Mouse (Mus musculus): ENCODE results near the gene Gm20489.

Gene Gm20489

DNA sequence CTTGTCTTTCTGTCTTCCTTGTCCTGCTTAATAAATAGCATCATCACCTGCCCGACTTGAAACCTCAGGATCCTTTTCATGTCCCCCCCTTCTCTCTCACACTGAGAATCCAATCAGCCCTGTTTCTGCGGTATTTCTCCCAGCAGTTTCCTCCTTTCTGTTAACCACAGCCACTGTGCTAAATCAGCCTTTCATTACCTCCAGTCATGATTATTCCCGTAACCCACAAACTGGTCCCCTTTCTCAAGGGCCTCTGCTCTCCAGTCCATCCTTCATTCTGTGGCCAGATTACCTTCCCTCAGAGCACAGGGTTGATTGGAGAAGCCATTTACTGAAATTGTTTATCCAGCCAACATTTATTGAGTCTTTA lies at the start of gene Gm20489:
Gm20489 (minus strand) TSS at position 269 of the 370 bp plus-strand sequence.
- no peak for DNase-seq (ENCODE audit: low spot score)

DNA sequence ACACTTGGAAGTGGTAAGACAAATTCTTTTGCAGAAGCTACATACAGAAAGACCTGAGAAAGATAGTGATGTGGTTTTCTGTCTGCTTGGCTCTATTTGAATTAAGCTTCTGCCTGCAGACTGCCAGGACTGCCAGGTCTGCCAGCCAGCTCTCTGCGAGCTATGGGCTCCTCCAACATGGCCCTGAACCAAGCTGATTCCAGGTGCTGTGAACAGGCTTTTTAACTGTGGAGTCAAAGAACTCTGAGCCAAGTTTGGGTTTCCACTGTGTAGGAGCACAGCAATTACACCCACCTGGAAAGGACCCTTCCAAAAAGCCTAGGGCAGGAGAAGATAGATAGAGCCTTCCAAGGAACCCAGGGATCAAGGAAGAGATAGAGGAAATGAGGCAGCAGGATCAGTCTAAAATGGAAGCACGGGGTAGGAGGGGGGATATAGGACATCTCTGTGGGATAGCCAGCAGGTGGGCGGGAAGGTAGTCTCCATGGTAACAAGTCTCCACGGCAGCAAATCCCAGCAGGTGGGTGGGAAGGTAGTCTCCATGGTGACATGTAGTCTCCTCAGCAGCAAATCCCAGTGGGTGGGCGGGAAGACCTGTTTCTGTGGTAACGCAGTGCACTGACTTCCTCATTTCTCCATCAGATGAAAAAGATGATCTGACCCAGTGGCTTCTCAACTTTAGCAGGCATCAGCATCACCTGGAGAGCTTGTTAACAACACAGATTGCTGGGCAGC lies 45.0 kb upstream of the Gm20489 start:
- DNase-seq (ENCODE audit: low spot score): no peak

DNA sequence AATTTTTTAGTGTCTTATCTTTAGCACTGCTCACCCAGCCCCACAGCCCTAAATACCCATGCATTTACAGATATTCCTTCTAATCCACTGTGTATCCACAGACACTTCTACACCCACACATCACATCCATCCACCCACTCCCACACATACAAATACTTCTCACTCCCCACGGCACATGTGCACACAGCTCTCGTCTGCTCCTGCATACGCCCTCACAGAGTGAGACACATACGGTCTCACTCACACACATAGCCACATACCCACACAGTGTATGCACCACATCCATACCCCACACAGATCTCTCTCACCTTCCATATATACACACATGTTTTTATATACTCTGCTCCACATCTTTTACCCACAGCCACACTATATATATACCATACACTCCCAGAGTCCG lies 40.5 kb upstream of the Gm20489 start:
- DNase-seq (ENCODE audit: low spot score): no peak

DNA sequence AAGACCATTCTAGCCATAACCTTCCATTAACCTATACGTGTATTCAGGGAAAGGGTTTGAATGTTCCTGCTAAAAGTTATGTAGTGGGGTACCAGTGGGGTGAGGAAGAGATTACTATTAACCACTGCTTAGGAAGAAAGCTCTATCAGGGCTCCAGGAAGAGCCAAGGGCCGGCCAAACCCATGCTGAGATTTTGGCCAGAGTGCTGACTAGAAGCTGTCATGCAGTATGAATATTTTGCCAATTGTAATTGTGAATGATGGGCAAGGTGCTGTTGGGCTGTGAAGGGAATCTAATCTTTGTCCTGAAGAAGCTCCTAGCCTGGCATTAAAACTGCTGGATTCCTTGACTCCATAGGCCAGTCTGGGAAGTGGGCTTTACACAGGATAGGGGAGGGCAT lies 35.8 kb upstream of the Gm20489 start:
- no peak for DNase-seq (ENCODE audit: low spot score)

DNA sequence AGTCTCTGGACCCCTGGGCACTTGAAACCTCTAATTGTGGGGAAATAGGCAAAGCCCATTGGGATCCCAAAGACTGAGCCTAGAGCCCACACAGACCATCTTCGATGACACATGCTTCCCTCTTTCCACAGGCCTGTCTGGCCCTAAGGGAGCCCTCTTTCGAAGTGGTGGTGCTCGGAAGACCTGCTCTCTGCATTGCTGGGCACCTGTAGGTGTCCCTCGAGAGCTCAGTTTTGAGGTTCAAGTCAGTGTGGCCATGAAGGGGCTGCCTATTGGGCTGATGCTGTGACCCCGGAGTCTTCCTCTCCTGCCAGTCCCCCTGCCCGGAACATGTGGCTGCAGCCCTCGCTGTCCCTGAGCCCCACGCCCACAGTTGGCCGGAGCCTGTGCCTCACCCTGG lies 32.8 kb upstream of the Gm20489 start:
- no peak for DNase-seq (ENCODE audit: low spot score)

DNA sequence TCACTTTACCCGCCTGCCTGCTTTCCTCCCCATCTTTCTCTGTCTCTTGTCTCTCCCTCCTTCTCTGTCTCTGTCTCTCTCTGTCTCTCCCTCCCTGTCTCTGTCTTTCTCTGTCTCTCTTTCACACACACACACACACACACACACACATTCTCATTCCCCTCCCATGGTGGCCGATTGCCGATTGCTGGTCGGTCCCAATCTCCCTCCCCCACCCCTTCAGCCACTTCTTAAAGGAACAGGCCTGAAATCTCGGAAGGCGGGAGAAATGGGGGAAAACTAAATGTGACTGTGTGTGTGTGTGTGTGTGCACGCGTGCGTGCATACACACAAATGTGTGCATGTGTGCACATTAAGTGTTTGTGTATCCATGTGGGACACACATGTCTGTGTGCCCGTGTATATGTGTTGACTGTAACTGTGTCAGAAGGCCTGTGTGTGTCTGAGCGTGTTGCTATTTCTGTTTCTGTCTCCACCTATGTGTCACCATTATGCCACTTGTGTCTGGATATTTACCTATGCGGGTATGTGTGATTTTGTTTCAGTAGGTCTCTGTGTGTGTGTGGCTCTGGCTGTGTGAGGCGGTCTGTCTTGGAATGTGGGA lies 31.7 kb upstream of the Gm20489 start:
- DNase-seq (ENCODE audit: low spot score): no peak

DNA sequence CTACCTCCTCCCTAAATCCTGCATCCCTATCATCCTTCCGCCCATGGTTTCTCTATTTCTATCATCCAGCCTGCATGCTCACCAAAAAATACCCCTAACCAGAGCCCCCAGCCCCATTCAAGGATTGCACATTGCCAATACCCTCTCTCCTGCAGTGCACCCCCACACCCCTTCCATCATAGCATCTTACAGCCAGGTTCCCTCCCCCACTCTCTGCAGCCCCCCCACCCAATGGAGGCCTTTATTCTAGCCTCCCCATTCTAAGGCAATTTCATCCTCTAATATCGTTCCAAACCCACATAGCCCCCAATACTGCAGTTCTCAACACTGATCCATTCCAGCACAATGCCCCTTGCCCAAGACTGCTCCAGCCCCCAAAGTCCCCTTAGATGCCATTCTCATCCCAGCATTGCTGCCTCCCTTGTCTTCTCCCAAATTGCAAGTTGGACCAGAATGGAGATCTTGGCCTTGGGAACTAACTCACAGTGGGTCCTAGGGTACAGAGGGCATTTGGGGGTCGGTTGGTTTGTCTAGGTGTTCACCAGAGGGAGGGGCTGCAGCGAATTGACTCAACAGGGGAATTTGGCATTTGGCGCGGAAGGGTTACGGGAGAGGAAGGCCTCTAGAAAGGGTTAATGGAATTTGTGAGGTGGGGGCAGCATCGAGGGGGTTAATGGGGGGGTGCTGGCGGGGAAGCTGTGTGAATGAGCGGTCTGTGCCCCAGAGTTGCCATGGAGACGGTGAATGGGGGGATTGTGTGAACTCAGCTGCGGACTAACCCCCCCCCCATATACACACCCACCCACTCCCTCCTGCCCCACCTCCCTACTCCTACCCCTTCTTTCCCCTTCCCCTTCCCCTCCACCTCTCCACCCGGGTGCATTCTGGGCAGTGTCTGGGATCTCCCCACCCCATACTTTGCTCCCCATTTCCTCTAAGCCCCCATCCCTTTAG lies 30.9 kb upstream of the Gm20489 start:
- no peak for DNase-seq (ENCODE audit: low spot score)

DNA sequence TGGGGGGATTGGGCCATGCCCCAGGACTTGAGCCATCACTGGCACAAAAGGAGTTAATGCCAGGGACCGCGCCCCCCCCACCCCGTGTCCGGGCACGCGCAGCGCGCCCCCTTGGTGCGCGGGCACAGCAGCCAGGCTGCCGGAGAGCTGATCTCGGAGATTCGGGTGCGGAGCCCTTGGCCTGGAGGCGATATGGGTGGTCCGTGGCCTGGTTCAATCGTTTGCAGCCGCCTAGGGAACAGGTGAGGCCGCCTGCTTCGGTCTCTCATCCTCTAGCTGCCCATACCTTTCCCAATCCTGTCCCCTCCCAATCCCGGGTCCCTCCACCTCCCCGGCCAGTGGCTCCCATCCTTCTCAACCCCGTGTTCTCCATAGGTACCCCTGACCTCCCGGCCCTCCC lies 30.2 kb upstream of the Gm20489 start, which contains the start of gene Nlgn3:
Nlgn3 (plus strand) TSS at position 114 of the 400 bp plus-strand sequence.
- DNase-seq (ENCODE audit: low spot score): no peak

DNA sequence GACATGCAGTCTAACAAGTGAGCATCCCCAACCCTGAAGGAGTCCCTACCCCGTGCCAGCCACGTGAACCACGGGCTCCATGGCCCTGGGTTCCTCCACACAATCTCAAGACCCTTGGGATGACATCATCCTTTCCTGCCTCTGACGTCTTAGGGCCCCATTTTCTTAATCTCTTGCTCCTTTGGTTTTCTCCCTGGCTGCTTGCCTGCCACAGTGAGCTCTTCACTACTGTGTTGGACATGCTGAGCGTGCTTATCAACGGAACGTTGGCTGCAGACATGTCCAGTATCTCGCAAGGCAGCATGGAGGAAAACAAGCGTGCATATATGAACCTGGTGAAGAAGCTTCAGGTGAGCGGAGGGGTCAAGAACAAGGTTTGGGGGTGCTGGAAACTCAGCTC lies 21.3 kb upstream of the Gm20489 start:
- no peak for DNase-seq (ENCODE audit: low spot score)

DNA sequence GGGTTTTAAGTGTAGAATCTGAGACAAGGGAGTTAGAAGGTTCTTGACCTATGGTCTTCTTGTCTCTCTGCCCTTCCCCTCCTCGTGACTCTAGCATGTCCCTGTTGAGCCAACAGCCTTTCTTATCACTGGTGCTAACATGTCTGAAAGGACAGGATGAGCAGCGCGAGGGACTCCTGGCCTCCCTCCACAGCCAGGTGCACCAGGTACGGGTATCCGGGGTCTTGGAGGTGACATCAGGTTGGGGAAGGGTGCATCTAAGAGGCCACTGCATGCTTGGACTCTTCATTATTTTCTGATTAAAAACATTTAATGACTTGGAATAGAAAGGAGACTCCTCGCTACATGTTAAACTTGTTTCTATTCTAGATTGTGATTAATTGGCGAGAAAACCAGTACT lies 20.2 kb upstream of the Gm20489 start:
- DNase-seq (ENCODE audit: low spot score): no peak

DNA sequence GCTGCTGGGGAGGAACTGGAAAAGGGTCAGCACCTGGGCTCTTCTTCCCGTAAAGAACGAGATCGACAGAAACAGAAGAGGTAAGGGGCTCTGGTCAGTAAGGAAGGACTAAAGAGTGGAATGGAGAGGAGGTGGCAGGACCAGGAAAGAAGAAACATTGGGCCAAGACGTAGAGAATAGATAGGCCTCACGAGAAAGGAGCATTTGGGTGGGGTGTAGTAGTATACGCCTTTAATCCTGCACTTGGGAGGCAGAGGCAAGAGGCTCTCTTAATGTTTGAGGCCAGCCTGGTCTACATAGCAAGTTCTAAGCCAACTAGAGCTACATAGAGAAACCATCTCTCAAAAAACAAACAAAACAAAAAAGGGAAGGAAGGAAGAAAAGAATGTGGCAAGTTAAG lies 19.6 kb upstream of the Gm20489 start:
- no peak for DNase-seq (ENCODE audit: low spot score)

DNA sequence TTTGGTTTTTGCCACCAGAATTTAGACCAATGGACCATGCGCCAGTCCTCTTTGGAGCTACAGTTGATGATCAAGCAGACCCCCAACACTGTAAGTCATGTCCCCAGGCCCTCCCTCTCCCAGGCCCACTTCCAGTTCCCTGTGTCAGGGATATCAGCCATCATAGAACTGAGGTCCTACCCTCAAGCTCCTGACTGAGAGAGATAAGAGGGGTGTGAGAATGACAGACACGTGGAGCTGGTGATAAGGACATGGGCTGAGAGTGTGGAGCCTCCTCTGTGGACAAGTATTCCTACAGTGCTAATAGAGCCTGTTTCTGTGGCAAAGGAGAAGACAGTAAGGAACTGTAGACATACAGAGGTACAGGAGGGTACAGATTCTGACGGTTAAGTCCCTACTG lies 18.7 kb upstream of the Gm20489 start:
- DNase-seq (ENCODE audit: low spot score): no peak

DNA sequence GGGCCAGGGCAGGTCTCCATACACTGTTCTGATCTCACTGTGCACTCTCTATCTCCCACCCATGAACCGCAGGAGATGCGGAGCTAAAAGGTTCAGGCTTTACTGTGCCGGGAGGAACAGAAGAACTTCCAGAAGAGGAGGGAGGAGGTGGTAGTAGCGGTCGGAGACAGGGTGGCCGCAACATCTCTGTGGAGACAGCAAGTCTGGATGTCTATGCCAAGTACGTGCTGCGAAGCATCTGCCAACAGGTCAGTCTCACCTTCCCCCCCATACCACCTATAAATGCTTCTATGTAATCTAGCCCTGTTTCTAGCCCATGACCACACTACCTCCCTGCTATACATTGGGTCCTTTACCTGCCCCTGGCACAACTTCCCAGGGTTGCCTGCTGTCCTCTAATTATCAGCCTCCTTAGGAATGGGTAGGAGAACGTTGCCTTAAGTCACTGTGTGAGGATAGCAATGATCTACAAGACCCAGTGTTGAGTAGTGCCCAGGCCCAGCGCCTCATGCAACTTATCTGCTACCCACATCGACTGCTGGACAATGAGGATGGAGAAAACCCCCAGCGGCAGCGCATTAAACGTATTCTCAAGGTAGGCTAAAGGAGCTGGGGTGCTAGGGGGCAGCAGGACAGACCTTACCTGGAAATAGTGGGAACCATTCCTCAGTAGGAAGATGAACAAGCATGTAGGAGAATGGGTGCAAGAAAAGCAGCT lies 17.3 kb upstream of the Gm20489 start:
- DNase-seq (ENCODE audit: low spot score): no peak

DNA sequence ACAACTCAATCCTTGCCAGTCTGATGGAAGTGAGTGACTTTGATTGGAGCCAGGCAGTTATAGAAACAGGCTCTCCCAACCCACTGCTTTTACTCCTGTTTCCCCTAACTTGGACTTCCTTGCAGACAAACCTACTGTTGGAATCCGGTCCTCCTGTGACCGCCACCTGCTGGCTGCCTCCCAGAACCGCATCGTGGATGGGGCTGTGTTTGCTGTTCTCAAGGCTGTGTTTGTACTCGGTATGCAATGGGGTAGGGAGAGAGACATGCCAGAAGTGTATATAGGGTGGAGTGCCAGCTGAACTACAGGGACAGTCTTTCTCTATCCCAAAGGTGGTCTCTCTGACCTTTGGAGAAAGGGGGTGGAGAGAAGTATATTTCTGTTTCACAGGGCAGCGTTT lies 16.7 kb upstream of the Gm20489 start:
- peak; percentile 43 for DNase-seq (ENCODE audit: low spot score)

DNA sequence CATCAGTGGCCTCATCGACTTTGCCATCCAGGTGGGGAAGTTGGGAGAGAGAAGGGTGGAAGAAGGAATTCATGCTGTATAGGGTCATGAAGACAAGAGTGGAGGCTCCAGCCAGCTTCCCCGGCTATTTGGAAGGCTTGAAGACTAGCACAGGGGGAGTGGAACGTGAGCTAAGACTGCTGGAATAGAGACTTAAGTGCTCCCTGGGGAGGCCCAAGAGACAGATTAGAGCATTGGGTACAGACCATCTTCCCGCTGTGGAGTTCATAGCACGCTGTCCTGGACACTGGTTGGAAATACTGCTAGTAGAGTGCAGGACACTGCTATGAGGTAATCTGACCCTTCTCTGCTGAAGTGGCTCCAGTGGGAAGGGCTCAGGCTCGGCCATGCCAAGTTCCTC lies 14.0 kb upstream of the Gm20489 start:
- no peak for DNase-seq (ENCODE audit: low spot score)

DNA sequence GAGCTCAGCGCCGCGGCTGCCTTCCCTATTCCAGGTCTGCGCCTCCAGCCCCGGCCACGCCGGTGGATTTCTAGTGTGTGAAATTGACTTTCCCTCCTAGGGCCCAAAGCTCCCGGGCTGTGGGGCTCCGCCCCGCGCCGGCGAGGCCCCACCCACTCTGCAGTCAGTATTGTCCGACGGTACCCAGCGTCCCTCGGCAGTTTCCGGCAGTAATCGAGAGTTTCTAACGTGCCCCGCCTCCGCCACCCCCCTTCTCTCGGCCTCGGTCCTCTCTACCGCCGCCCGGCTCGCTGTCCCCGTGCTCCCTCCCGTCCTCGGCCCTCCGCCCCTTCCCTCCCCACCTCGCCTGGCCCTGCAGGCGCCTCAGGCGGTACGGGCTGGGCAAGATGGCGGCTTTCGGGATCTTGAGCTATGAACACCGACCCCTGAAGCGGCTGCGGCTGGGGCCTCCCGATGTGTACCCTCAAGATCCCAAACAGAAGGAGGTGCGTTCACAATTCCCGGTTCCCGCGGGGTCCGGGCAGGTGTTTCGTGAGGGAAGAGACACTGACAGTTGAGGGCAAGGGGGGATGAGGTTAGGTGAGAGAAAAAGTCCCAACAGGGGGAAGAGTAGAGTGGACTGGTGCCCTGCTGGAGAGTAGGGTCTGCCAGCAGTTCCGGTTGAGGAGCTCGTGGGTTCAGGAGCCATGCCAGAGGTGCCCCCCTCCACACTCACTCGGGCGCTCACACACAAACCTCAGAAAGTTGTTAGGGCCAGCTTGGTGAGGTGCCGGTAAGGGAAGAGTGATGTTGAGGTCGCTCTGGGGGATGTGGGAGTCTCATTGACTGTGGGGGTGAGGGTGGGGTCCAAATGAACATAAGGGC lies 5.3 kb upstream of the Gm20489 start, which contains the start of gene Med12:
Med12 (plus strand) TSS at position 156 of the 864 bp plus-strand sequence.
- DNase-seq (ENCODE audit: low spot score): peak; percentile 91

DNA sequence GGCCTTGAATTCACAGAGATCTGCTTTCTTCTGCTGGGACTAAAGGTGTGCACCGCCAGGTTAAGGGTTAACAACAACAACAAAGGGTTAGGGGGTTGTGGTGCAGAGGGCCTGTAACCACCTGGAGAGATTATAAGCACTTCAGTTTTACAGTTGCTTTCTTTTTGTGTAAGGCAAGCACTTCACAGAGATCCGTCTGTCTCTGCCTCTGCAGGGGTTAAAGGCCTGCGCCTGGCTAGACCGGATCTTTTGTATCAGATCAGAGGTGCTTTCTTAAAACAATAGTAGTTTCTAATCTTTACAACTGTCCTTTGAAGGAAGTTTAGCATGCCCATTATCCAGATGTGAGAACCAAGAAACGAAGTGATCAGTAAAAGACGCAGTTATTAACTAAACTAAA lies 4.6 kb upstream of the Gm20489 start:
- no peak for DNase-seq (ENCODE audit: low spot score)

DNA sequence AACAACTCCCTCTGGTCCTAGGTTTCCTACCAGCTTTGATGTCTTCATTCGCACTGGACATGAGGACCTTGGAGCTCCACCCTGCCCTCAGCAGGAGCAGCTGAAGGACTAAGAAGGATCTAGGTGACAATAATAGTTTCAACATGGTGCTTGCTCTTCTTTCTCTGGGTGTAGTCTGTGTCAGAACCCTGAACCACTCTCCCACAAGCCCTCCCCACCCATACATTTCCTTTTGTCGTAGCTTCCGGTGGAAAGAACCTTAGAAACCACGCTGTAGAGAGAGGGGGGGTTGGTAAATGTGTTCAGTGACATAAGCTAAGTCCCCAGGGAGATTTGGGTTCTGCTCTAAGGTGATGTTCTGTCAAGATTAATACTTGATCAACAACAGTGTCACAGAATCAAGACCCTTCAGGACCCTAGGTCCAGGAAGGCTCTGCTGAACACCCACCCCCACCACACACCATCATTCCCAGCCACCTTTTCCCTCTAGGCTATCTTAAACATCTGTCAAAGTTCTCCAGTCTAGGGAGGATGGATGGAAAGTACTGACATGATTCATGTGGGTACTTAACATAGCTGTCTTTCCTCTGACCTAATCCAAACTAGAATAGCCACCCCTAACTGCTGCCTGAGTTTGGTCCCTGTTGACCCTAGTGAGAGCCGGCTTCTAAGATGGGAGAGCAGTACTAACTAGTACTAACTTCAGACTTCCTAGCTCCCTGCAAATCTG lies 633 bp downstream of the Gm20489 start, which contains the start of gene Il2rg:
Il2rg (minus strand) TSS at position 231 of the 730 bp plus-strand sequence.
- no peak for DNase-seq (ENCODE audit: low spot score)

DNA sequence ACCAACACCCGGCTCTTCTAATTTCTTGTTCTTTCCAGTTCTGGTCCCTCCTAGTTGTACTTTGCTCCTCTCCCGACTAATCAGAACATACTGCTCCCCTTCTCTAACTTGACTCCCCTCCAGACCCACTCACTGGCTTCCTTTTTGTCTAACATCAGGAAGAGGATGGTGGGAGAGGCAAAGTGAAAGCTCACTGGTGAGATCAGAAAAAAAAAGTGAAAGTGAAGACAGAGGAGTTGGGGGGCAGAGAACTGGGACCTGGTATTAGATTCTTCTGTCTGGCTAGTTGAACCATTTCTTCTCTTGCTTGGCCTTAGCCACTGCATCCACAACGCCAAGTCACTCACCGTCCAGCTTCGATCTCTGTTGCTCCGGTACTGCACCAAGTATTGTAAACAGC lies 2.2 kb downstream of the Gm20489 start:
- no peak for DNase-seq (ENCODE audit: low spot score)

DNA sequence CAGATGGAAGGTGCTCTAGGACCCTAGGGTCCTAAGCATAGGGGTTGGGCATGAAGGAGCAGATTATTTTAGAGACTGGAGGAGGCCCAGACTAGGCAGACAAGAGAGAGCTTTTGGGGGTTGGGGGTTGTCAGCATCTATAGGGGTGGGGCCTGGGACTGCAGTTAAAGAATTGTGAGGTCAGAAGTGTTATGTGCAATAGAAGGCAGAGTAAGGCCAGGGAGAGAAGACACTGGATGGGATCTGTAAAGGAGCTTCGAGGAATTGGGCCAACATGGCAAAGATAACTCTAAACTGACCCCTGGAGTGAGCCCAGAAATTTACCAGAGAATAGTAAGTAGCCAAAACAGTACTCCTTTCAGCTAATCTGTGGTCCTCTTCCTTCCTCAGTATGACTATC lies 4.9 kb downstream of the Gm20489 start, which contains the start of gene Gm614:
Gm614 (minus strand) TSS at position 101 of the 400 bp plus-strand sequence.
- no peak for DNase-seq (ENCODE audit: low spot score)

Data from yolk sac, embryonic 10.5 days (tissue).